Mouse (Mus musculus): ENCODE data around the gene Sae1. TPM values are rescaled to one million over a fixed set of nuclear protein-coding genes. Genes with fewer than 3 reads are reported as not detected.
A peak's percentile ranks its signal among the peaks of the same experiment; 100 is the strongest.

Gene Sae1
- total RNA-seq, 2 experiments from 2014 or later = 49.1 to 278 TPM

DNA sequence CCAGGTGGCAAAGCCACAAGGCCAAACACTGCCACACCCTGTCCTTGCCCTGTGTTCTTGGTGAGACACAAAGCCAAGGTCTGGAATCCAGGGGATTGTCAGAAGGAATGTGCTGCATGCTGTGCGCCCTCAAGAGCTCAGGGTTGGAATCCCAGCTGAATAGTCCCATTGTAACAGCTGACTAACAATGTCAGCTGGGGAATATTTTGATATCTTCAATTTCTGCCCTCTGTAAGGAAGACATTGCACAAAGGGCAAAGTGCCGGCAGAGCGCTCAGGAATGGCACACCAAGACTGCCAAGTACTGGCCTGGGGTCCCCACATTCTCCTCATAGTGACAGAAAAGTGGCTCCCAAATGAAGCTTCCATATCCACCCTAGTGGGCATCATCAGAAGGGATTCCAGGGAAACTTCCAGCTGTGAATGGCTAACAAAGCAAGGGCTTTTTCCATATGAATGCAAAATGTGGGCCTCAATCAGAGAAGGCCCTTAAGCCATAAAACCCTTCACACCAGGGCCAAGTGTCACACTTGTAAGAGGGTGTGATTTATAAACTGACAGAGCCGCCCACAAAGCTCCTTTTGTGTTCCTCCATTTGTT lies 22.6 kb downstream of the Sae1 start:
- no peak; the same call in 1 of the 2 replicates for ATAC-seq (ENCODE audit: poor library complexity, severe bottlenecking)

DNA sequence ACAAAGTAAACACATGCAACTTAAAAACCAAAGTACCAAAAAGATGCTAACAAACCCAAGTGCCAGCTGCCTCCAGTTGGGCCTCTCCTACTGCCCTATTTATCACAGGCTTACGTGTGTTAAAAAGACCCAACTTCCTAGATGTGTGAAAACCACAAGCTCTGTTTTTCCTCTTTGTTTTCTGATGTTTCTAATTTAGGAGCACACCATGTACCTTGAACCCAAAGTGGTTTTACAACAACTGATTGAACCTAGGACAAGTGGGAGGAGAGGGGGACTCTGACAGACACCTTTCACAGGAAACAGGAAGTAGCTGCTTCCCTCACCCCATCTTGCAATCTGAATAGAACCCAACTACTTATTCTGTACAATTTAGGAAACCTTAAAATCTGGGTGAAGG lies 23.3 kb downstream of the Sae1 start:
- ATAC-seq (ENCODE audit: poor library complexity, severe bottlenecking) = peak; percentile 69

DNA sequence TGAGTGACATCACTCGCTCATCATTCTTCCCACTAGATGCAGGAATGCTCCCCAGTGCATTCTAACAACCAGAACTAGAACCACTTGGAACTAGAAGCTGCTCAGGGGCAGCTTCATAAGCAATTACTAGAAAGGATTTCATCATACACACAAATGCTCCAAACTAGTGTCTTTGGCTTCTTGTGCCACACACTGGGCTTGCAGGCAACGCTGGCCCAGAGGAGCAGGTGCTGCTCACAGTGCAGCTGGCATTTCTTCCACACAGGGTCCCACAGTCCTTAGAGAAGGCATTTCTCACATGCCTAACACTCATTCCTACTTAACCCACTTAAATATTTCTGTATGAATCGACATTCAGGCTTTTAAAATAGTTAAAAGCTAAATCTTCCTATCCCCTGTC lies 30.0 kb downstream of the Sae1 start:
- no peak for ATAC-seq (ENCODE audit: poor library complexity, severe bottlenecking)

DNA sequence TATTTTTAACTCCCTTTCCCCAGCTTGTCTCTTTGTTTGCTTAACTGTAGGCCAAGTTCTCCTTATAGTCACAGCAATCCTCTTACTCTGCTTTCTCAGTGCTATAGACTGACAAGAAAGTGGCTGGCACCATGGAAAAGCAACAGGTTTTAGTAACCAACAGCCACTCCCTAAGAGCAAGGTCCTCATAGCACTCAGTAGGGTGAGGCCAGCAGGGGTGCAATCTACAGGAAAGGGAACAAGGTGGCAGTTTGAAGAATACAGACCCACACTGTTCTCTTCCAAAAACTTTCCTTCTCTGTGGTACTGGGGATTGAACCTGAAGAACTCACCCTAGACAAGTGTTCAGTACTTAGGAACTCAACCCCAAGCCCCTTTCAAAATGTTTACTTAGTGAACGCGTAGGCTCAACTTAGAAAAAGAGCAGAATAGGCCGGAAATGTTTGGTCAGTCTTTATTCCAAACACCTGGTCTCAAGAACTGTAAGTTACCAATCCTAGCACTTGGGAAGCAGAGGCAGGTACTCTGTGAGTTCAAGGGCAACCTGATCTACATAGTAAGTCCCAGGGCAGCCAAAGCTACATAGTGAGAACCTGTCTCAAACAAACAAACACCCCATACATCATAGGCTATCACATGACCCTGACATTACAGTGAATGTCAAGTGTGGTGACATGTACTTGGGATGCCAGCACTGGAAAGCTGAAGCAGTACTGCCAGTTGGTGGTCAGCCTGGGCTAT lies 31.6 kb downstream of the Sae1 start:
- ATAC-seq (ENCODE audit: poor library complexity, severe bottlenecking) = no peak

DNA sequence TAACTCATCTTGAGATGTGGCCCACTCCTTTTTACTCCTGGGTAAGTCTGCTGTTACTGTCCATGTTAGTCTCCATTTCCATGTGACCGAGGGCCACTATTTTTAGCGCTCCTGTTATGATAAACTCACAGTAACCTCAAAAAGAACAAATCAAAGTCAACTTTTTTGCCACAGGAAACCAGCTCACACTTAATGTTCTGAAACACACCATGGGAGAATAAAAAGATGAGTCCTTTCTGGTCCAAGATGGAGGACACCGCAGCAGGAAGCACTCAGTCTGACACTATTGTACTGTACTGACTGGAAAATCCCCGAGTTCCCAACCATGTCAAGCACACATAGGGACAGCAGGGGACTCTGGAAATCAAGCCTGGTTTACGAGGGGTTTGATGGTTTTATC lies 37.6 kb downstream of the Sae1 start:
- no peak for ATAC-seq (ENCODE audit: poor library complexity, severe bottlenecking)

DNA sequence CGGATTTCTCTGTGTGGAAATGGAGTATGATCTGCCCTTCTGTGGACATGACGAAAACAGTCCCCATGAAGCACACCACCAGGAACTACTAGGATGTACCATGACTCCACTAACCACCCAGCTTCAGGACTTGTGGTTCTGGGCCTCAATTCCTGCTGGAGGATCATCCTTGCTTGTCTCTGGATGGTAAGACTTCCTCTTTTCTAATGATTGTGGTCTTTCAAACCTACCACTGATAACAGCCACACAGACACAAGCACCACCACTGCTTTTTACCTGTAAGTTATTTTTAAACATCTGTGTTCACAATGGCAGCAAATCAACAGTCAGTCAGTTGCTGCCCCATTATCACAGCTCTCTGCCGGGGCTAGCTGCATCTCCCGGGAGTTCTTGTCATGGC lies 42.3 kb downstream of the Sae1 start:
- ATAC-seq (ENCODE audit: poor library complexity, severe bottlenecking) = peak; percentile 33; the same call in 1 of the 2 replicates

DNA sequence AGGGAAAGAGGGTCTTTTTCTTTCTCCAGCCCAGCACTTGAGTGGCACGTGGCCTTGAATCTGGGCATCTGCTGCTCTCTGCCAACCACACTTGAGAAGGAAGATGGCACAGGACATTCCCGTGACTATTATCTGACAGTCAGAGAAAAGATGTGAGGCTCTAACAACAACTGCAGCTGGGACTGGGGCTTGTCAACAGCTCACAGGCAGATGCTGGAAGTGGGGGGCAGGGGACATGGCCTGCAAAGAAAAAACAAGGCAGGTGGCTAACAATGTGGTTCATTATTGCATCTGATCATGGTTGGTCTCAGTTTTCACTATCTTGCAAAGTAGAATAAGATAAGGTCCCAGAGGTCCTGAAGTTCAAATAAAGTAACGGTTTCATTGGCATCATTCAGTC lies 43.0 kb downstream of the Sae1 start:
- ATAC-seq (ENCODE audit: poor library complexity, severe bottlenecking) = no peak

DNA sequence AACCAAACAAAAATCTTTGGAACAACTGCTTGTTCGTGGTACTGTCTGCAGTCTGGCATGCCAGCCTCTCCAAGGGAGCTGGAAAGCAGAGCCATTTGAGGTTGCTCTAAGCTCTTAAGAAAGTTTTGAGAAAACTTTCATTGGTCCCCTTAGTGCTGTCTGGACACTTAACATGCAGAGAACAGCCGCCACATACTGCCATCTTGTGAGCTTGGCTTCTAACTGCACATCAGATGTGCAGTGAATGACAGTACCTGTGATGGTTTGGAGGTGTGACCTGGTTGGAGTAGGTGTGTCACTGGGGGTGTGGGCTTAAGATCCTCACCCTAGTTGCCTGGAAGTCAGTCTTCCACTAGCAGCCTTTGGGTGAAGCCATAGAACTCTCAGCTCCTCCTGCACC lies 49.9 kb downstream of the Sae1 start:
- ATAC-seq (ENCODE audit: poor library complexity, severe bottlenecking) = no peak

DNA sequence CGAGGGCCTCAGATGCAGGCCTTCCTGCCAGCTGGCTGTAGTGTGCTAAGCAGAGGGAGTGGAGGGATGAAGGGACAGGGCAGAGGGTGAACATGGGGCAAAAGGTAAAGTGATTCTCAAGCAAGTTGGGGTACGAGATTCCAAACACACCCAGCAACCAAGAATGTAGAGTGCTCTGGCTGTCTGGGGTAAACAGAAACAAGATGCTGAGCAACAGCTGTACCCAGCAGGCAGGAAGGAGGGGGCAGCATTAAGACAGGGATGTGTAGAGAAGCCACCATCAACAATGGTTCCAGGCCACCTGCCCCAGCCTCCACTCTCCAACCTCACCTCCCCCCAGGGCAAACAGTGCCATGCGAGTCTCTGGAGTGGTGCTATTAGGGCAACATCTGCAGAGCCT lies 58.5 kb downstream of the Sae1 start:
- ATAC-seq (ENCODE audit: poor library complexity, severe bottlenecking) = no peak

DNA sequence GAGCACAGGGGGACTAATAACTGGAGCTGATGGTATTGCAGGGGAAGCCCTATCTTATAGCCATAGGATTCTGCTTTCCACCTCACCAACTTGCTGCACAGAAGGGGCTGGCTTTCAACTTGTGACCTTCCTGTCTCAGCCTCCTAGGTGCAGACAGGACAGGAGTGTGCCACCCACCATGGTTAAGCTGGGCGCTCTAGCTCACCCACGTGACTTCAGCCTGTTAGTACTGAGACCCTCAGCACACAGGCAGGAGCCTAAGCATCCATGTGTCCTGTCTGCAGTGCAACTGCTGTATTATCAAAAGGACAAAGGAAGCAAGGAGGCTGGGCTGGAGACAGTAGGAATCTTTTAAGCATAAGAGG lies 61.0 kb downstream of the Sae1 start:
- ATAC-seq (ENCODE audit: poor library complexity, severe bottlenecking) = no peak

DNA sequence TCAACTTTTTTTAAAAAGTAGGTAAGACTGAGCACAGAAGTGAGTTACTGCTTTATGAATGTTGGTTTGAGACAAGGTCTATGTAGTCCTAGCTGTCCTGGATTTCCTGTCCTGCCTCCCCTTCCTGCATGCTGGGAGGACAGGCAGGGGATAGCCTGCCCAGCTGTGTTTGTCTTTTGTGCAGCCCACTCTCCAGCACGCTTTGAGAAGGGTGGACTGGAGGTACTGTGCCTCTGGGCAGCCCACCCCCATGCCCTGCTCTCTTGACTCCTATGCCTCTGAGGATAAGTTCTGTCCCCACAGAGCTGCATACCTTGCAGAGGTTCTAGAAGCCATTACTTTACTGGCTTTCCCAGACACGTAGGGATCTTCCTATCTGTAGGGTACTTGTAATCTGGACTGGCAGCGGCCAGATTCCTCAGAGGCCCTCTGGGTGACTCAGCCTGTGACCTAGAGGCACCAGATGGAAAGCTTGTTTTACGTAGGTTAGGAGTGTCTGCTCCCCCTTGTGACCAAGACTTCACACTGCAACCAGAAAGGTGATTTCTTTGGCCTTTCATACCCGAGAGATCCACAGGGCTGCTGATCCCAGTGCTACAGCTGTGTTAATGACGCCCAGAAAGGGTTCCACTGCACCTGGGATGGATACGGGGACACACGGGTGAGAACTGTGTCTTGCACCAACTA lies 61.5 kb downstream of the Sae1 start:
- peak; percentile 99 for ATAC-seq (ENCODE audit: poor library complexity, severe bottlenecking)

DNA sequence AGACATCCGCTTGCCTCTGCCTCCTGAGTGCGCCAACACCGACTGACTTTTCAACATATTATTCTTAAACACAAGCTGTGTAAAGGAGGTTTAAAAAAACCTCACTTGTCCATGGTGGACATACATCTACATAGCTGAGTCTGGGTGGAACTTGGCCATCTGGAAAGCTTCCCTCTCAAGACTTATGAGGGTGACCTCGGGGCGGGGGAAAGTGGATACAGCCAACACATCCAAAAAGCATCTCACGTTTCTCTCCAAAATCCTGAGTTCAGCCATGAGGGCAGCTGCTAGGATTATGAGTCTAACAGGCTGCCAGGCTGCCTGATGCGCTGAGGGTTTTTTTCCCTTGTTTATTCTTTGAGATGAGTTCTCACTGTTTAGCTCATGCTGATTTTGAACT lies 62.9 kb downstream of the Sae1 start:
- ATAC-seq (ENCODE audit: poor library complexity, severe bottlenecking) = no peak

DNA sequence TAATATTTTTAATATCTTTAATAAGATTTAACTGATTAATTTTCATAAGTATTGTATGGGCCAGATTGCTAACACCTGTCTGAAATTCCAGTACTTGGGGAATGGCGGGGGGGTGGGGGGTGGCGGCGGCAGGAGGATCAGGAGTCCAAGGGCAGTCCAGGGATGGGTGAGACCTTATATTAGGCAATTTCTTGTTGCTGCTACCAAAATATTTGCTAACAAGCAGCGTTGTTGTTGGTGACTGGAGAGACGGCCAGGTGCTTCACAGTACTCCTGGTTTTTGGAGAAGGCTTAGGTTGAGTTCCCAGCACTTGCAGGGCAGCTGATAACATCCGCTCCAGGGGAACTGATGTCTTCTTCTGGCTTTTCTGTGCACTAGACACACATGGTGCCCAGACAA lies 67.1 kb downstream of the Sae1 start:
- ATAC-seq (ENCODE audit: poor library complexity, severe bottlenecking) = no peak

DNA sequence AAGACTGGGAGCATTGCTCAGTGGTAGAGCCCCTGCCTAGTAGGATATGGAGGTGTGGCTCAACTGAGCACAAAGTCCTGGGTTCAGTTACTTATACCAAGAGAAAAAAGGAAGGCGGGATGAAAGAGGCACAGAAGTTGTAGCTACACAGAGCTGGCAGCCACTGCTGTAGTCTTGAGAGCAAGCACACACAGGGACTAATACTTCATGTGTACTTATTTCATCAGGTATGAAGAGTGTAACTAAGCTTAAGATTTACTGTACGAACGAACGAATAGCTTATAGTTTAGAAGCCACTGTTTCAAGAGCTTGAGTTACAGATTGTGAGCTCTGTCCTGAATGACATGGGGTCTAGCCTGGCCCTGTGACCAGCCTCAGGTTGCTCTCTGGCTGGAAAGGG lies 68.4 kb downstream of the Sae1 start:
- no peak for ATAC-seq (ENCODE audit: poor library complexity, severe bottlenecking)

DNA sequence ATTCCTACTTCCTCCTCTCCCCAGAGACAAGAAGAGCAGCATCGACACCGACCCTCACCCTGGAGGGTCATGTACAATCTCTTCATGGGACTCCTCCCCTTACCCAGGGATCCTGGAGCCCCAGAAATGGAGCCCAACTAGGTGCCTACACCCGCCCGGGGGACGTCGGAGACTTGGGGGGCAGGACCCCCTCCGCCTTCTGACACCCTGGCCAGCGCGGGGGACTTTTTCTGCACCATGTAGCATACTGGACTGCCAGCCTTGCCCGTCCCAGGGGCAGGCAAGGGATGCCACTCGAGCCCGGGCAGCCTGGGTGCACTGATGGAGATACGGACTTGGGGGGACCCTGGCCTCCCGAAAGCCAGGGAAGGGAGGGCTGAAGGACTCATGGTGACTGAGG lies 70.5 kb downstream of the Sae1 start:
- no peak for ATAC-seq (ENCODE audit: poor library complexity, severe bottlenecking)

DNA sequence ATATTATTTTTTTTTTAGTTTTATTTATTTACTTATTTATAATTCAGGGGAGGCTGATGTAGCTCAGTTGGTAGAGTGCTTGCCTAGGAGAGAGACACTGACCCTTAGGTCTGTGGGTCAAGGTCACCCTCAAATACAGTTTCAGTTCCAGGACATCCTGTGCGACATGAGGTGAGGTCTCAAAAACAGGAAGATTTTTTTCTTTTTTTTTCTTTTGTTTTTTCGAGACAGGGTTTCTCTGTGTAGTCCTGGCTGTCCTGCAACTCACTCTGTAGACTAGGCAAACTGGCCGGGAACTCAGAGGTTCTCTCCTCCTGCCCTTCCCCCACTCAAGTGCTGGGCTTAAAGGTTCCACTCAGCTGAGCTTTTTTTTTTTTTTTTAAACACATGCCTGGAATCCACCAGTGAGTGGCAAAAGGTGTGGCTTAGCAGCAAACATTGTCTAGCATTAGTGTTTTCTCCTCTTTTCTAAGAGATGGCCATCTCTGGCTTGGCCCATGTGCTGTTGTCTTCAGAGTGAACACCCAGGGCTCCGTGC lies 72.3 kb downstream of the Sae1 start:
- ATAC-seq (ENCODE audit: poor library complexity, severe bottlenecking) = no peak

DNA sequence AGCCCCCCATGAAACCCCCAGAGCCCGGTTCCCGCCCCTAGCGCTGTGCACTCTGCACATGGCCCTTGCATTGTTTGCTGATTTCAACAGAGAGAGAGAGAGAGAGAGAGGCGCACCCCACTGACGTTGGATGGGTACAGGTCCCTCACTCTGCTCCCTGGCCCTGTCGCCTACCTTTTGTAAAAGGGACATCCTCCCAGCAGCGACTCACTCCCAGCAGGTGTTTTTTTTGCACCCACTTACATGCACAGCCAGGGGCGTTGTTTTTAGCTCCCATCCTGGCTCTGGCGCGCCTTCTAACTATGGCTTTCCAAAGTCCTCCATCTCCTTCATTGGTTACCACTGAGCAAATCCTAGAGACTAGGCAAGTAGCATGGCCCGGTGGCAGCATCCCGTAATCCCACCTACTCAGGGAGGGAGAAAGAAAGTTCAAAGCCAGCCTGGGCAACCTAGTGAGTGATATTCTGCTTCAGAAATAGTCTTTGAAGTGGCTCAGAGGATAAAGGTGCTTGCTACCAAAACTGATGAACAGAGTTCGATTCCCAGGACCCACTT lies 73.3 kb downstream of the Sae1 start:
- ATAC-seq (ENCODE audit: poor library complexity, severe bottlenecking) = no peak

DNA sequence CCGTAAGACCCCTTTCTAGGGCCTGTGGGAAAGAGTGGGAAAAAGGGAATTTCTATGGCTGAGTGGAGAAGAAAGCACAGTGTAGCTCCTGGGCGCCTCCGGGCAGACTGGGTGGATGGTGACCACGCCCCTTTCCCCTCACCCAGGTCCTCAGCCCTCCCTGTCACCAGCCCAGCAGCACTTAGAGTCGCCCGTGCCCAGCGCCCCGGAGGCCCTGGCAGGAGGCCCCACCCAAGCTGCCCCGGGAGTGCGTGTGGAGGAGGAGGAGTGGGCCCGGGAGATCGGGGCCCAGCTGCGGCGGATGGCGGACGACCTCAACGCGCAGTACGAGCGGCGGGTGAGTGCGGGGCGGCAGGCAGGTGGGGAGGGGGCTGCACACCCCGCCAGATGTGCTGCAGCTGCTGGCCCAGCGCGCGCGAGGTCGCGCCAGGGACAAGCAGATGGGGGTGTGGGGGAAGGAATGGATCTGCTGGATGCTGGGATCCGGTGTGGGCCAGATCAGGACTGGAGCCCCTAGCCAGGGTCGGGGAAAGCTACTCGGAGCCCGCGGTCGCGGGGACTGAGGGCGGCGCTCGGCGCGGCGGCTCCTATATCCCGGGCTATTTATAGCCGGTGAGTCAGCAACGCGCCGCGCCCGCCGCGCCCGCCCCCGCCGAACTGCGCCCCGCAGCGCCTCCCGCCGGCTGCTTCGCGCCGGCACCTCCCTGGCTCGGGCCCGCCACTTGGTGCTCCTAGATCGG lies 74.0 kb downstream of the Sae1 start:
- ATAC-seq (ENCODE audit: poor library complexity, severe bottlenecking) = peak; percentile 36

DNA sequence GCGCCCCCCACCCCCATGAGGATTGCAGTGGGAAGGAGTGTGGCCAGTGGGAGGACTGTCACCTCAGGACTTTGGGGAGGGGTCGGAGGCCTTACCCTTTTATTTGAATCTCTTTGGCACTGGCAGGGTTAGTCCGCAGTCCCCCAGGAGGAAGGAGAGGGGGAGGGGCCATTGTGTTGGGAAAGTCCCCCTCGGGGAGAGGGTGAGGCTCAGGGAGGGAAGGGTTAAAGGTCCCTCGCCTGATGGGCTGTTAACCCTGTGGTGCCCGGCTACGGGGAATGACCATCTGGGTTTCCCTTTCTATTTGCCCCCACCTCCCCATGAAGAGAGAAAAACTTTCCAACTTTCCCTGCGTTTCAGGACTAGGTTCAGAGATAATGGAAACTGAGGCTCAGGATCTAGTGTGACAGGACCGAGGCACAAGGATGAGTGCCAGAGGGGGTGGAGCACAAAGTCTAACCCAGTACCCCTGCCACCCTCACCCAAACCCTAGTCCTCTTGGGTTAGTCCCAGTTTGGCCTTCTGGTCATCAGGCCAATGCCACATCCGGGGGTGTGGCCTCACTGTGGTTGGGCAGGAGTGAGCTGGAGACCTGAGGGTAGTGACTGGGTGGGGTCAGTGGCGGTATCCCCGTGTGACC lies 74.8 kb downstream of the Sae1 start:
- peak; percentile 65 for ATAC-seq (ENCODE audit: poor library complexity, severe bottlenecking)

DNA sequence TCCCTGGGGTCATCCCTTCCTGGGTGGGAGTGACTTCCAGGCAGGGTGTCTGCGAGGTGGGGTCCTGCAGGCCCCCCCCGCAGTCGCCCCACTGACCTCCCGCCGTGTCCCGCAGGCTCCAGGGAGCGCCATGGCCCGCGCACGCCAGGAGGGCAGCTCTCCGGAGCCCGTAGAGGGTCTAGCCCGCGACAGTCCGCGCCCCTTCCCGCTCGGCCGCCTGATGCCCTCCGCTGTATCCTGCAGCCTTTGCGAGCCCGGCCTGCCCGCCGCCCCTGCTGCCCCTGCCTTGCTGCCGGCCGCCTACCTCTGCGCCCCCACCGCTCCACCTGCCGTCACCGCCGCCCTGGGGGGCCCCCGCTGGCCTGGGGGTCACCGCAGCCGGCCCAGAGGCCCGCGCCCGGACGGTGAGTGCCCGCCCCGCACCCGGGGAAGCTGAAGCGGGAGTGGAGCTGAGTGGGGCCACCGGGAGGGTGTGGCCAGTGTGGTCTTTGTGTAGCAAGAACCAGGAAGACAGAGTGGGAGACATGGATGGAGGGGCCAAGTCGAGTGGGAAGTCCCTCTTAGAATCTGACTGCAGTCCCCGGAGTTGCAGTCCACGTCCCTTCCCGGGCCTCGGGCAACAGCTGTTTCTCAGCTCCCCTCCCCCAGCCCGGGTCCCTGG lies 75.5 kb downstream of the Sae1 start:
- no peak for ATAC-seq (ENCODE audit: poor library complexity, severe bottlenecking)
